Mouse (Mus musculus): ENCODE data around the gene Gimap4.

DNA sequence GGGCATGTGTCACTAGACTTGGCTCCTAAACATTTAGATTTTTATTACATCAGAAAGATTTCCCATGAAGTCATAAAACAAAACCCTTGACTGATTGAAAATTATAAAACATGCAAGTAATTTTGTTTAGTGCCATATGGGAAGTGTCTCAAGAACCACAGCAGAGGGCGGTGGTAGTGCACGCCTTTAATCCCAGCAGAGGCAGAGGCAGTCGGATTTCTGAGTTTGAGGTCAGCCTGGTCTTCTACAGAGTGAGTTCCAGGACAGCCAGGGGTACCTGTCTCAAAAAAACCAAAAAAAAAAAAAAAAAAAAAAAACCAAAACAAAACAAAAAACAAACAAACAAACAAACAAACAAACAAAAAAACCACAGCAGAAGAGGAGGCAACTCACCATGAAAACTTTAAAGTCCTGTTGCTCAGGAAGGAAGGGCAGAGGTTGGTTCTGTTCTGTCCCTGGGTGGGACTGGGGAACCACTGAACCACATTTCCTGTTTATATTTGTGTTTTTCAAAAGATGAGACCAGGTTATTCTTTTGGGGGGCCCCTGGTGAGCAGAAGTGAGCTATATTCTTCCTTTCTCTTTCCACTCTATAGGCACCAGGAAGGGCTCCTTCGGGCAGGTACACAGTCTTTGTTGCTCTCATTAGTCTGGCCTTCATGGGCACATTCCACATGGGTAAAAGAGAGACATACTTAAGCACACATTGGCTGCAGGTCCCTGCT is 12.6 kb downstream of the Gimap4 start:
- TF ChIP-seq CTCF (IDR thresholded peaks at IDR 0.05; ENCODE audit: borderline replicate concordance, insufficient read depth, low read depth, low read length) = no peak
- no peak for TF ChIP-seq POLR2A (IDR thresholded peaks at IDR 0.05; ENCODE audit: borderline replicate concordance, insufficient read depth, low read length)

All from cerebellum, adult 2 months (tissue).